Mouse (Mus musculus) limb, embryonic 14.5 days (tissue): ENCODE results near the gene Fhad1. TPM values are rescaled to one million over a fixed set of nuclear protein-coding genes. Genes with fewer than 3 reads are reported as not detected.

Source experiments
- ATAC-seq: fragments of 200-750 bp; cut with Nextera tagmentation; 2 replicates; pipeline ENCODE4 v1.8.0; 2017; ENCODE audit warnings: low read depth, moderate number of reproducible peaks, moderate TSS enrichment; ENCODE audit not compliant: low FRiP score
- DNase-seq: peaks from one replicate; pipeline ENCODE4 v3.0.0-alpha.2; 2015; ENCODE audit warnings: low spot score
- H3K27ac ChIP-seq: fragments of 300-500 bp; sonication (generic); replicated peaks from 2 replicates; pipeline ENCODE4 v1.5.1; 2014; ENCODE audit warnings: low read depth, mild to moderate bottlenecking, low read length, moderate library complexity, mixed read lengths
- H3K27me3 ChIP-seq: fragments of 300-500 bp; sonication (generic); 2 replicates; pipeline ENCODE4 v1.6.1; 2014; ENCODE audit warnings: low read length, mixed read lengths; ENCODE audit not compliant: control insufficient read depth, insufficient read depth
- H3K36me3 ChIP-seq: fragments of 300-500 bp; sonication (generic); 2 replicates; pipeline ENCODE4 v1.6.1; 2014; ENCODE audit warnings: mild to moderate bottlenecking, low read length, moderate library complexity, mixed read lengths; ENCODE audit not compliant: control insufficient read depth, insufficient read depth
- H3K4me1 ChIP-seq: fragments of 300-500 bp; sonication (generic); 2 replicates; pipeline ENCODE4 v1.6.1; 2014; ENCODE audit warnings: antibody characterized with exemption, low read length, mixed read lengths; ENCODE audit not compliant: control insufficient read depth, insufficient read depth
- H3K4me2 ChIP-seq: fragments of 300-500 bp; sonication (generic); replicated peaks from 2 replicates; pipeline ENCODE4 v1.6.1; 2014; ENCODE audit warnings: low read depth, mild to moderate bottlenecking, low read length, moderate library complexity; ENCODE audit not compliant: severe bottlenecking
- H3K4me3 ChIP-seq: fragments of 300-500 bp; sonication (generic); replicated peaks from 2 replicates; pipeline ENCODE4 v1.5.1; 2014; ENCODE audit warnings: low read length
- H3K9ac ChIP-seq: fragments of 300-500 bp; sonication (generic); 2 replicates; pipeline ENCODE4 v1.6.1; 2014; ENCODE audit warnings: mild to moderate bottlenecking, low read depth, low read length, moderate library complexity; ENCODE audit not compliant: severe bottlenecking
- H3K9me3 ChIP-seq: fragments of 300-500 bp; sonication (generic); 2 replicates; pipeline ENCODE4 v1.6.1; 2016; ENCODE audit warnings: low read length; ENCODE audit not compliant: control insufficient read depth
- POLR2A ChIP-seq: fragments of 200-500 bp; IDR thresholded peaks from 2 replicates; pipeline ENCODE4 v1.8.0; 2012; ENCODE audit warnings: inconsistent platforms, mild to moderate bottlenecking, moderate library complexity, borderline replicate concordance; ENCODE audit not compliant: insufficient read depth, insufficient read length; ENCODE audit errors: extremely low read depth
- WGBS: fragments of 180-500 bp; shearing (Covaris S2); extraction: QIAGEN DNeasy Blood & Tissue Kit; methylation state at CpG from one replicate; pipeline ENCODE4 v1.1.7; 2014; 5-methylcytosine and 5-hydroxymethylcytosine counted together
- polyA plus RNA-seq, 2 experiments: library from polyadenylated mRNA; depleted of rRNA in 1 of 2; stranded (reverse) in 1 of 2; unstranded in 1 of 2; fragments of >200 nt; fragmentation: Nextera tagmentation in 1 of 2; extraction: Ambion mirVana in 1 of 2; gene quantifications; 2 replicates each; pipeline versions ENCODE4 v1.2.1 to v1.2.3; 2012 to 2014

Gene Fhad1
- polyA plus RNA-seq, 2 experiments, result 2.7 to 3.1 TPM

DNA sequence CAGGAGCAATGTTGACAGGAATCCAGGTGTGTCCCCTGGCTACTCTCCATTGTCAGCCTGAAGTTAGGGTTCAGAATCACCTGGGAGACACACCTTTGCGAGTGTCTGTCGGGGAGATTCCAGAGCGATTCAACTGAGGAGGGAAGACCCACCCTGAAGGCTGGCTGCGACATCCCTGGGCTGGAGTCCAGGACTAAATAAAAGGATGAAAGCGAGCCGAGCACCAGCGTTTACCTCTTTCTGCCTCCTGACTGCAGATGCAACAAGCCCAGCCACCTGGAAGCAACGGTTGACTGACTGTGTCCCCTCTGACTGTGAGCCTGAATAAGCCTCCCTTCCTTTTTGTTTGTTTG is 44.9 kb upstream of the Fhad1 start:
- no peaks in the 10 kb centered on the region for H3K27me3 ChIP-seq
- no peak overlapping the region for H3K4me3 ChIP-seq
- no peak for TF ChIP-seq POLR2A
- peaks cover 16% of the 10 kb centered on the region for H3K4me1 ChIP-seq
- H3K27ac ChIP-seq, result no peak overlapping the region
- no peak overlapping the region for H3K9ac ChIP-seq
- H3K36me3 ChIP-seq, result no peaks in the 10 kb centered on the region
- ATAC-seq (no peak), DNase-seq (no peak)
- H3K9me3 ChIP-seq, result no peaks in the 10 kb centered on the region
- 79% methylated on average over 8 of the region's 8 CpGs for WGBS
- H3K4me2 ChIP-seq, result no peak overlapping the region

DNA sequence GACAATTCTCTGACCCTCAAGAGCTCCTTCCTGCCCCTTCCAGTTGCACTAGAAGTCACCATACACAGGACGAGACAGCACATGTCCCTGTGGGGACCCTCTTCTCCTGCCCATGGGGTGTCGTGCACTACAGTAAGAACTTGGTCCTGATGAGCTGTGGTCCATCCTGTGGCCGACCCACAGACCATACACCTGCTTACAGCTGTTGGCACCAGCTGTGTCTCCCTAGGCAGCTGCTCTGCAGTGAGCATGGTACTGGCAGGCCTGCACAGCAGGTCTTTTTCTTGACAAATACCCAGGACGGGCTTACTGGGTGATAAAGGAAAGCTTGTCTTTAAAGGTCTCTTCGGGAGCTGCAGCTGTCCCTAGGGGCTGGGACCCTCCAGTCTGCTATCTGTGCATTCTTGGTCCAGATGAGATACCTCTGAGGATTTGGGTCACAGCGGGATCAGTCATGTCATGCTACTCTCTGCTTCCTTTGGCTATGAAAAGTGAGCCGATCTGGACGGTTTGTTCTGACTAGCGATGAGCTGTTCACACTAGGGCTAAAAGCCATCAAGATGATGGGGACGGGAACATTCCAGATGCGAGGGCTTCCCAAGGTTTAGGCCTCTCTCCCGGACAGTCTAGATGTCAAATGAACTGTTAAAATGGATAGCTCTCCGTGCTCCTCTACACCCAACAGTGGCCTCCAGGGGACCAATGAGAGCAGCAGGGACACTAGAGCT is 44.4 kb upstream of the Fhad1 start:
- Histone ChIP-seq H3K27me3 (no peaks in the 10 kb centered on the region), H3K4me2 (no peak overlapping the region), H3K27ac (no peak overlapping the region), H3K4me1 (peaks cover 16% of the 10 kb centered on the region), H3K9me3 (no peaks in the 10 kb centered on the region), H3K9ac (no peak overlapping the region), H3K4me3 (no peak overlapping the region), H3K36me3 (no peaks in the 10 kb centered on the region)
- WGBS, result 81% methylated on average over 13 of the region's 13 CpGs
- no peak for TF ChIP-seq POLR2A
- DNase-seq (no peak), ATAC-seq (no peak)

GRCm38 (mm10) chr4:142057529-142058216 is 42.8 kb upstream of the Fhad1 start:
- no peaks in the 10 kb centered on the region for H3K36me3 ChIP-seq
- H3K4me1 ChIP-seq, result peaks cover 16% of the 10 kb centered on the region
- no peak overlapping the region for H3K4me3 ChIP-seq
- ATAC-seq (no peak), DNase-seq (no peak)
- TF ChIP-seq POLR2A, result no peak
- no peaks in the 10 kb centered on the region for H3K27me3 ChIP-seq
- no peak overlapping the region for H3K9ac ChIP-seq
- H3K27ac ChIP-seq, result 0 out of 2 replicates have a peak overlapping the region, but pooled peaks have one; percentile 19
- H3K9me3 ChIP-seq, result no peaks in the 10 kb centered on the region
- no peak overlapping the region for H3K4me2 ChIP-seq
- 77% methylated on average over 22 of the region's 22 CpGs for WGBS

DNA sequence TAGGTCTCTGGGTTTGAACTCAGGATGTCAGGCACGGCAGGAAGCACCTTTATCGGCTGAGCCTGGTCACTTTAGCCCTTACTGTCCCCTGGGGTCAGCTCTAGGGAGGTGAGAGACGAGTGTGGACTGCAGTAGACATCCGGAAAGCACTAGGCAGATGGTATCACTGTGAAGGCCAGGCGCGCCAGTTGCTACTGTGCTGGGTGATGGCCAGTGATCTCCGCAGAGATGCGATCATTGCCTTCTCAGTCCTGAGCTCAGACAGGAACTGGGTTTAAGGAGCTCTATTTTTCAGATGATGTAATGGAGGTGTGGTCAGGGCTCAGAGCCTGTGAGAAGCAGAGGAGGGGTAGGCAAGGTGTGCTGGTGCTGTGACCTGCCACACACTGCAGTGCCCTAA is 40.7 kb upstream of the Fhad1 start:
- DNase-seq (no peak), ATAC-seq (no peak)
- 70% methylated on average over 8 of the region's 8 CpGs for WGBS
- peaks cover 7% of the 10 kb centered on the region for H3K4me1 ChIP-seq
- TF ChIP-seq POLR2A, result no peak
- H3K27ac ChIP-seq, result no peak overlapping the region
- H3K4me2 ChIP-seq, result no peak overlapping the region
- H3K9ac ChIP-seq, result no peak overlapping the region
- H3K36me3 ChIP-seq, result no peaks in the 10 kb centered on the region
- no peak overlapping the region for H3K4me3 ChIP-seq
- no peaks in the 10 kb centered on the region for H3K27me3 ChIP-seq
- no peaks in the 10 kb centered on the region for H3K9me3 ChIP-seq

DNA sequence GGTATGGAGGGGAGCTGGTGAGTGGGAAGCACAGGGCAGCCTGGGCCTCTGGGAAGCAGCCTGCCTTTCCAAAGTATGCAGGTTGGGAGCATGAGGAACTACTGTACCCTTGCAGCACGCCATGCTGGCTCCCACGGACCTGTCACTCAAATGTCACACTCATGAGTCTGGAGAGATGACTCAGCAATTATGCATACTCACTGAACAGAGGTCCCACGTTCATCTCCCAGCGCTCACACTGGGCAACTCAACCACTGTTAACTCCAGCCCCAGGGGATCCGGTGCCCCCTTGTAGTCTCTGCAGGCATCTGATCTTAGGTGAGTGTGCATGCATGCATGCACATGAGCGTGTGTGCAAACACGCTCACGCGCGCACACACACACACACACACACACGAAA is 39.7 kb upstream of the Fhad1 start:
- Histone ChIP-seq H3K9ac (no peak overlapping the region), H3K4me2 (no peak overlapping the region), H3K4me1 (peaks cover 3% of the 10 kb centered on the region; the same call in 1 of the 2 replicates), H3K36me3 (no peaks in the 10 kb centered on the region), H3K4me3 (no peak overlapping the region), H3K27me3 (no peaks in the 10 kb centered on the region), H3K9me3 (no peaks in the 10 kb centered on the region), H3K27ac (no peak overlapping the region)
- WGBS, result 90% methylated on average over 11 of the region's 11 CpGs
- no peak for DNase-seq
- TF ChIP-seq POLR2A, result no peak
- no peak for ATAC-seq
